Mouse (Mus musculus): ENCODE results near the gene Arid4a. TPM values are rescaled to one million over a fixed set of nuclear protein-coding genes. Genes with fewer than 3 reads are reported as not detected.
A peak's percentile ranks its signal among the peaks of the same experiment; 100 is the strongest.

The Arid4a gene
- polyA plus RNA-seq, 1 experiment from 2014 or later, result 27.1 TPM

- no peak overlapping the region for H3K9ac ChIP-seq (ENCODE audit: low read depth, low read length)
- peaks cover 15% of the 10 kb centered on the region for H3K36me3 ChIP-seq (ENCODE audit: control insufficient read depth, insufficient read depth, low read length)
- no peaks in the 10 kb centered on the region for H3K9me3 ChIP-seq (replicated peaks; ENCODE audit: control insufficient read depth, low read length)
- peaks cover 4% of the 10 kb centered on the region; the same call in 1 of the 2 replicates for H3K4me1 ChIP-seq (ENCODE audit: control insufficient read depth, insufficient read depth, low read length)
- no peak overlapping the region for H3K4me3 ChIP-seq (ENCODE audit: low read depth, low read length)
- WGBS (ENCODE audit: insufficient replicate concordance), result 95% methylated on average over 5 of the region's 6 CpGs
- no peak overlapping the region for H3K4me2 ChIP-seq
- H3K27ac ChIP-seq (ENCODE audit: low read depth, low read length), result no peak overlapping the region
- no peaks in the 10 kb centered on the region for H3K27me3 ChIP-seq (ENCODE audit: control insufficient read depth, insufficient read depth, low read length)
- ATAC-seq (replicated peaks; ENCODE audit: insufficient number of reproducible peaks, low FRiP score, low TSS enrichment), result no peak
These were observed 11.9 kb upstream of the Arid4a start for GRCm38 (mm10) chr12:71003760-71004426.

- peaks cover 9% of the 10 kb centered on the region; the same call in 1 of the 2 replicates for H3K4me1 ChIP-seq (ENCODE audit: control insufficient read depth, insufficient read depth, low read length)
- peaks cover 21% of the 10 kb centered on the region for H3K36me3 ChIP-seq (ENCODE audit: control insufficient read depth, insufficient read depth, low read length)
- no peaks in the 10 kb centered on the region for H3K9me3 ChIP-seq (replicated peaks; ENCODE audit: control insufficient read depth, low read length)
- H3K4me3 ChIP-seq (ENCODE audit: low read depth, low read length), result no peak overlapping the region
- WGBS (ENCODE audit: insufficient replicate concordance), result 89% methylated on average over 6 of the region's 6 CpGs
- no peak for ATAC-seq (replicated peaks; ENCODE audit: insufficient number of reproducible peaks, low FRiP score, low TSS enrichment)
- no peak overlapping the region for H3K9ac ChIP-seq (ENCODE audit: low read depth, low read length)
- H3K4me2 ChIP-seq, result no peak overlapping the region
- no peaks in the 10 kb centered on the region for H3K27me3 ChIP-seq (ENCODE audit: control insufficient read depth, insufficient read depth, low read length)
- no peak overlapping the region for H3K27ac ChIP-seq (ENCODE audit: low read depth, low read length)
These were observed 9.6 kb upstream of the Arid4a start for GRCm38 (mm10) chr12:71006141-71006540.

GRCm38 (mm10) chr12:71006901-71007300 lies 8.9 kb upstream of the Arid4a start:
- no peaks in the 10 kb centered on the region for H3K9me3 ChIP-seq (replicated peaks; ENCODE audit: control insufficient read depth, low read length)
- no peak overlapping the region for H3K9ac ChIP-seq (ENCODE audit: low read depth, low read length)
- no peak overlapping the region for H3K4me3 ChIP-seq (ENCODE audit: low read depth, low read length)
- H3K4me2 ChIP-seq, result no peak overlapping the region
- WGBS (ENCODE audit: insufficient replicate concordance), result 65% methylated on average over 7 of the region's 7 CpGs
- H3K27me3 ChIP-seq (ENCODE audit: control insufficient read depth, insufficient read depth, low read length), result no peaks in the 10 kb centered on the region
- no peak for ATAC-seq (replicated peaks; ENCODE audit: insufficient number of reproducible peaks, low FRiP score, low TSS enrichment)
- peaks cover 11% of the 10 kb centered on the region; the same call in 1 of the 2 replicates for H3K4me1 ChIP-seq (ENCODE audit: control insufficient read depth, insufficient read depth, low read length)
- H3K36me3 ChIP-seq (ENCODE audit: control insufficient read depth, insufficient read depth, low read length), result peaks cover 21% of the 10 kb centered on the region
- no peak overlapping the region for H3K27ac ChIP-seq (ENCODE audit: low read depth, low read length)

GRCm38 (mm10) chr12:71009769-71010168 lies 6.0 kb upstream of the Arid4a start:
- no peak; the same call in 1 of the 2 replicates for ATAC-seq (replicated peaks; ENCODE audit: insufficient number of reproducible peaks, low FRiP score, low TSS enrichment)

GRCm38 (mm10) chr12:71014845-71015362 lies 886 bp upstream of the Arid4a start:
- under 1% methylated on average over 31 of the region's 32 CpGs for WGBS (ENCODE audit: insufficient replicate concordance)
- Histone ChIP-seq H3K4me2 (peak overlapping the region; percentile 82), H3K36me3 (ENCODE audit: control insufficient read depth, insufficient read depth, low read length) (peaks cover 3% of the 10 kb centered on the region; the same call in 1 of the 2 replicates), H3K27me3 (ENCODE audit: control insufficient read depth, insufficient read depth, low read length) (no peaks in the 10 kb centered on the region), H3K4me1 (ENCODE audit: control insufficient read depth, insufficient read depth, low read length) (peaks cover 25% of the 10 kb centered on the region), H3K9ac (ENCODE audit: low read depth, low read length) (peak overlapping the region; percentile 86), H3K4me3 (ENCODE audit: low read depth, low read length) (peak overlapping the region; percentile 99), H3K9me3 (replicated peaks; ENCODE audit: control insufficient read depth, low read length) (no peaks in the 10 kb centered on the region), H3K27ac (ENCODE audit: low read depth, low read length) (peak overlapping the region; percentile 98)
- peak; percentile 78 for ATAC-seq (replicated peaks; ENCODE audit: insufficient number of reproducible peaks, low FRiP score, low TSS enrichment)

More at GRCm38 (mm10) chr12:71009769-71010168, 6.0 kb upstream of the Arid4a start:
- Histone ChIP-seq H3K9ac (ENCODE audit: low read depth, low read length) (no peak overlapping the region), H3K4me3 (ENCODE audit: low read depth, low read length) (no peak overlapping the region), H3K27ac (ENCODE audit: low read depth, low read length) (no peak overlapping the region), H3K27me3 (ENCODE audit: control insufficient read depth, insufficient read depth, low read length) (no peaks in the 10 kb centered on the region), H3K9me3 (replicated peaks; ENCODE audit: control insufficient read depth, low read length) (no peaks in the 10 kb centered on the region), H3K4me1 (ENCODE audit: control insufficient read depth, insufficient read depth, low read length) (peaks cover 31% of the 10 kb centered on the region), H3K4me2 (no peak overlapping the region), H3K36me3 (ENCODE audit: control insufficient read depth, insufficient read depth, low read length) (peaks cover 21% of the 10 kb centered on the region)
- 41% methylated on average over 4 of the region's 4 CpGs for WGBS (ENCODE audit: insufficient replicate concordance)

GRCm38 (mm10) chr12:71016211-71016502 lies 367 bp downstream of the Arid4a start:
- H3K27ac ChIP-seq (ENCODE audit: low read depth, low read length), result peak overlapping the region; percentile 94
- H3K27me3 ChIP-seq (ENCODE audit: control insufficient read depth, insufficient read depth, low read length), result no peaks in the 10 kb centered on the region
- ATAC-seq (replicated peaks; ENCODE audit: insufficient number of reproducible peaks, low FRiP score, low TSS enrichment), result no peak
- H3K4me2 ChIP-seq, result peak overlapping the region; percentile 76
- no peaks in the 10 kb centered on the region for H3K9me3 ChIP-seq (replicated peaks; ENCODE audit: control insufficient read depth, low read length)
- peak overlapping the region; percentile 90 for H3K9ac ChIP-seq (ENCODE audit: low read depth, low read length)
- peaks cover 22% of the 10 kb centered on the region for H3K4me1 ChIP-seq (ENCODE audit: control insufficient read depth, insufficient read depth, low read length)
- peak overlapping the region; percentile 99 for H3K4me3 ChIP-seq (ENCODE audit: low read depth, low read length)
- H3K36me3 ChIP-seq (ENCODE audit: control insufficient read depth, insufficient read depth, low read length), result peaks cover 2% of the 10 kb centered on the region; the same call in 1 of the 2 replicates
- under 1% methylated on average over 29 of the region's 33 CpGs for WGBS (ENCODE audit: insufficient replicate concordance)

GRCm38 (mm10) chr12:71016503-71017241 lies 882 bp downstream of the Arid4a start:
- peak; percentile 12; the same call in 1 of the 2 replicates for ATAC-seq (replicated peaks; ENCODE audit: insufficient number of reproducible peaks, low FRiP score, low TSS enrichment)
- peak overlapping the region; percentile 94 for H3K27ac ChIP-seq (ENCODE audit: low read depth, low read length)
- no peaks in the 10 kb centered on the region for H3K9me3 ChIP-seq (replicated peaks; ENCODE audit: control insufficient read depth, low read length)
- H3K4me1 ChIP-seq (ENCODE audit: control insufficient read depth, insufficient read depth, low read length), result peaks cover 22% of the 10 kb centered on the region
- peak overlapping the region; percentile 76 for H3K4me2 ChIP-seq
- peak overlapping the region; percentile 99 for H3K4me3 ChIP-seq (ENCODE audit: low read depth, low read length)
- H3K36me3 ChIP-seq (ENCODE audit: control insufficient read depth, insufficient read depth, low read length), result peaks cover 5% of the 10 kb centered on the region; the same call in 1 of the 2 replicates
- H3K9ac ChIP-seq (ENCODE audit: low read depth, low read length), result peak overlapping the region; percentile 90
- no peaks in the 10 kb centered on the region for H3K27me3 ChIP-seq (ENCODE audit: control insufficient read depth, insufficient read depth, low read length)
- under 1% methylated on average over 54 of the region's 82 CpGs for WGBS (ENCODE audit: insufficient replicate concordance)

- Histone ChIP-seq H3K9me3 (replicated peaks; ENCODE audit: control insufficient read depth, low read length) (no peaks in the 10 kb centered on the region), H3K9ac (ENCODE audit: low read depth, low read length) (peak overlapping the region; percentile 90), H3K36me3 (ENCODE audit: control insufficient read depth, insufficient read depth, low read length) (peaks cover 5% of the 10 kb centered on the region; the same call in 1 of the 2 replicates), H3K4me1 (ENCODE audit: control insufficient read depth, insufficient read depth, low read length) (peaks cover 17% of the 10 kb centered on the region), H3K4me3 (ENCODE audit: low read depth, low read length) (peak overlapping the region; percentile 99), H3K27ac (ENCODE audit: low read depth, low read length) (peak overlapping the region; percentile 94), H3K27me3 (ENCODE audit: control insufficient read depth, insufficient read depth, low read length) (no peaks in the 10 kb centered on the region), H3K4me2 (peak overlapping the region; percentile 76)
- no peak for ATAC-seq (replicated peaks; ENCODE audit: insufficient number of reproducible peaks, low FRiP score, low TSS enrichment)
- 15% methylated on average over 5 of the region's 5 CpGs for WGBS (ENCODE audit: insufficient replicate concordance)
These were observed 1.4 kb downstream of the Arid4a start for GRCm38 (mm10) chr12:71017242-71017571.

Measured in heart, embryonic 11.5 days (tissue).